Mouse (Mus musculus): ENCODE data around the gene Mybpc2. TPM values are rescaled to one million over a fixed set of nuclear protein-coding genes. Genes with fewer than 3 reads are reported as not detected.

The Mybpc2 gene
- total RNA-seq, 1 experiment from 2014 or later, result not detected

- no peak for ATAC-seq (replicated peaks in 1 of 2; ENCODE audit: insufficient read depth in 1 of 2, low FRiP score in 2 of 2, low TSS enrichment in 1 of 2, low read depth in 1 of 2, poor library complexity in 2 of 2, severe bottlenecking in 2 of 2)
Measured at GRCm38 (mm10) chr7:44461503-44462217, 62.8 kb downstream of the Mybpc2 start.

- no peak for ATAC-seq (replicated peaks in 1 of 2; ENCODE audit: insufficient read depth in 1 of 2, low FRiP score in 2 of 2, low TSS enrichment in 1 of 2, low read depth in 1 of 2, poor library complexity in 2 of 2, severe bottlenecking in 2 of 2)
Measured at GRCm38 (mm10) chr7:44460767-44461502, 63.5 kb downstream of the Mybpc2 start.

GRCm38 (mm10) chr7:44460067-44460466 lies 64.4 kb downstream of the Mybpc2 start:
- no peak for ATAC-seq (replicated peaks in 1 of 2; ENCODE audit: insufficient read depth in 1 of 2, low FRiP score in 2 of 2, low TSS enrichment in 1 of 2, low read depth in 1 of 2, poor library complexity in 2 of 2, severe bottlenecking in 2 of 2)

- no peak for ATAC-seq (replicated peaks in 1 of 2; ENCODE audit: insufficient read depth in 1 of 2, low FRiP score in 2 of 2, low TSS enrichment in 1 of 2, low read depth in 1 of 2, poor library complexity in 2 of 2, severe bottlenecking in 2 of 2)
Measured at GRCm38 (mm10) chr7:44456302-44456701, 68.2 kb downstream of the Mybpc2 start.

GRCm38 (mm10) chr7:44453256-44453655 lies 71.2 kb downstream of the Mybpc2 start:
- ATAC-seq (replicated peaks in 1 of 2; ENCODE audit: insufficient read depth in 1 of 2, low FRiP score in 2 of 2, low TSS enrichment in 1 of 2, low read depth in 1 of 2, poor library complexity in 2 of 2, severe bottlenecking in 2 of 2), result peak; percentile 63 to 74

Other genes starting within 250 kb of the Mybpc2 start
- gene Clec11a, start 217.8 kb downstream of the Mybpc2 start, total RNA-seq (2017), result 1.5 and 4.2 TPM in 2 replicates
- gene Shank1, start 214.4 kb downstream of the Mybpc2 start, total RNA-seq (2017), result not detected in 2 replicates
- gene Syt3, start 140.6 kb downstream of the Mybpc2 start, total RNA-seq (2017), result 0.79 and 1.8 TPM in 2 replicates
- 1.9 TPM in 1 of 2 replicates, not detected in the other for gene 1700008O03Rik, start 138.8 kb downstream of the Mybpc2 start, total RNA-seq (2017)
- gene Lrrc4b, start 95.6 kb downstream of the Mybpc2 start, total RNA-seq (2017), result not detected in 2 replicates
- gene Aspdh, start 59.3 kb downstream of the Mybpc2 start, total RNA-seq (2017), result not detected in 2 replicates
- gene Josd2, start 56.7 kb downstream of the Mybpc2 start, total RNA-seq (2017), result 19.0 and 20.4 TPM in 2 replicates
- gene Emc10, start 28.1 kb downstream of the Mybpc2 start, total RNA-seq (2017), result 30.3 and 44.3 TPM in 2 replicates
- 17.6 TPM in 1 of 2 replicates, not detected in the other for gene Fam71e1, start 28.1 kb downstream of the Mybpc2 start, total RNA-seq (2017)
- 0.25 TPM in 1 of 2 replicates, not detected in the other for gene Spib, start 7.4 kb upstream of the Mybpc2 start, total RNA-seq (2017)
- 57.7 and 60.3 TPM in 2 replicates for gene Pold1, start 24.2 kb upstream of the Mybpc2 start, total RNA-seq (2017)
- gene Nr1h2, start 29.3 kb upstream of the Mybpc2 start, total RNA-seq (2017), result 80.0 and 105 TPM in 2 replicates
- gene Napsa, start 47.7 kb upstream of the Mybpc2 start, total RNA-seq (2017), result 55.1 and 74.2 TPM in 2 replicates
- gene Kcnc3, start 66.0 kb upstream of the Mybpc2 start, total RNA-seq (2017), result 0.50 TPM in 1 of 2 replicates, not detected in the other
- 0.10 and 0.38 TPM in 2 replicates for gene Myh14, start 146.2 kb upstream of the Mybpc2 start, total RNA-seq (2017)
- gene Izumo2, start 184.1 kb upstream of the Mybpc2 start, total RNA-seq (2017), result not detected in 2 replicates
- 67.1 and 70.6 TPM in 2 replicates for gene Vrk3, start 223.8 kb upstream of the Mybpc2 start, total RNA-seq (2017)
- 3.5 and 3.9 TPM in 2 replicates for gene Zfp473, start 226.4 kb upstream of the Mybpc2 start, total RNA-seq (2017)

Measured in hematopoietic stem cell, adult 5-6 weeks (primary cell).